Mouse (Mus musculus) heart, embryonic 16.5 days (tissue): ENCODE data around the gene Ptprk. TPM values are rescaled to one million over a fixed set of nuclear protein-coding genes. Genes with fewer than 3 reads are reported as not detected.

Source experiments
- ATAC-seq: fragments of 200-750 bp; cut with Nextera tagmentation; replicated peaks from 2 replicates; pipeline ENCODE4 v1.8.0; 2017; ENCODE audit warnings: moderate number of reproducible peaks; ENCODE audit not compliant: insufficient read depth, low FRiP score; ENCODE audit errors: extremely low read depth
- H3K27ac ChIP-seq: fragments of 300-500 bp; sonication (generic); 2 replicates; pipeline ENCODE4 v1.5.1; 2014; ENCODE audit warnings: mild to moderate bottlenecking, low read length, control low read depth, moderate library complexity
- H3K27me3 ChIP-seq: fragments of 300-500 bp; sonication (generic); 2 replicates; pipeline ENCODE4 v1.6.1; 2014; ENCODE audit warnings: low read length, mixed read lengths; ENCODE audit not compliant: control insufficient read depth, insufficient read depth
- H3K36me3 ChIP-seq: fragments of 300-500 bp; sonication (generic); 2 replicates; pipeline ENCODE4 v1.6.1; 2014; ENCODE audit not compliant: control insufficient read depth, insufficient read depth
- H3K4me1 ChIP-seq: fragments of 300-500 bp; sonication (generic); 2 replicates; pipeline ENCODE4 v1.6.1; 2014; ENCODE audit warnings: low read length, mixed read lengths; ENCODE audit not compliant: control insufficient read depth, insufficient read depth
- H3K4me2 ChIP-seq: fragments of 300-500 bp; sonication (generic); 2 replicates; pipeline ENCODE4 v1.6.1; 2014; ENCODE audit warnings: low read depth, mild to moderate bottlenecking, control low read depth, low read length
- H3K4me3 ChIP-seq: fragments of 300-500 bp; sonication (generic); 2 replicates; pipeline ENCODE4 v1.5.1; 2014; ENCODE audit warnings: mild to moderate bottlenecking, control low read depth, low read length
- H3K9ac ChIP-seq: fragments of 300-500 bp; sonication (generic); 2 replicates; pipeline ENCODE4 v1.6.1; 2014; ENCODE audit warnings: low read length, control low read depth
- H3K9me3 ChIP-seq: fragments of 300-500 bp; sonication (generic); replicated peaks from 2 replicates; pipeline ENCODE4 v1.6.1; 2016; ENCODE audit warnings: low read length; ENCODE audit not compliant: control insufficient read depth
- WGBS: fragments of 180-500 bp; shearing (Covaris S2); extraction: QIAGEN DNeasy Blood & Tissue Kit; methylation state at CpG from one replicate; pipeline ENCODE4 v1.1.7; 2014; 5-methylcytosine and 5-hydroxymethylcytosine counted together
- polyA plus RNA-seq: library from polyadenylated mRNA; unstranded; fragments of >200 nt; fragmentation: Nextera tagmentation; extraction: Ambion mirVana; gene quantifications from 2 replicates; pipeline ENCODE4 v1.2.1, GENCODE M21; 2015

Ptprk gene
- polyA plus RNA-seq, result 40.1 and 42.5 TPM in 2 replicates

DNA sequence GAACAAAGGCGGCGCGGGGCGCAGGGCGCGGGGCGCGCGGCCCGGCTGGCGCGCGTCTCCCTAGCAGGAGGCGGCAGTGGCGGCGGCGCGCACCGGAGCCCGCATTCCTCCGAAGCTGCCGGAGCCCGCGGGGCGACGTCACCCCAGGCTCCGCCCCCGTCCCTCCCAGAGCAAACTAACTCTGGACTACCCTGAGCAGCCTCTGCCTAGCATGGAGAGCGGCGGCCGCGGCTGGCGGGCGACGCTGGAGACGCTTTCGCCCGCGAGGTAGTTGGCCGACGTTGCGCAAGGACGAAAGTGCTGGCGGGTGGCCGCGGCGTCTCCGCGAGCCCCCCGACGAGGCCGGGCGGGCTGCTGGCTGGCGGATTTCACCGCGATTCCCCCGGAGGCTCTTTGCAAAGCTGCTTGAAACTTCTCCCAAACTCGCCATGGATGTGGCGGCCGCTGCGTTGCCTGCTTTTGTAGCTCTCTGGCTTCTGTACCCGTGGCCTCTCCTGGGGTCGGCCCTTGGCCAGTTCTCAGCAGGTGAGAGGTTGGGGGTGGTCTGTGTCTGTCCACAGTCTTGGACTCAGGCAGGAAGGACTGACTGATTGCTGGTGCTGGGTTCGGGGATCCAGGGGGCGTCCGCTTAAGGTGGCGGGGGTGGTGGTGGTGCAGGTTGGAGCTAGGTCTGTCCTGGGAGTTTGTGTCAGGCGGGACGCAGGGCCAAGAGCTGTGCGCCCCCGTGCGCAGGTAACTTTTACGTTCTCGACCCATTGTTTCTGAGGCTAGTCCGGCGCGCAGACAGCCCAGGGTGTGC is at the start of gene Ptprk:
Gene Ptprk, plus strand, starts transcription at position 168 of the 799 bp plus-strand sequence.
- Histone ChIP-seq H3K27ac (peak within 1 kb of the TSS; percentile 90), H3K27me3 (no peaks in the 10 kb centered on the region), H3K36me3 (no peaks in the 10 kb centered on the region), H3K4me2 (peak within 1 kb of the TSS; percentile 81), H3K9ac (peak within 1 kb of the TSS; percentile 96), H3K4me1 (peaks cover 19% of the 10 kb centered on the region), H3K9me3 (no peaks in the 10 kb centered on the region), H3K4me3 (peak within 1 kb of the TSS; percentile 88)
- WGBS, result 1% methylated on average over 67 of the region's 77 CpGs
- peak; percentile 98 for ATAC-seq

DNA sequence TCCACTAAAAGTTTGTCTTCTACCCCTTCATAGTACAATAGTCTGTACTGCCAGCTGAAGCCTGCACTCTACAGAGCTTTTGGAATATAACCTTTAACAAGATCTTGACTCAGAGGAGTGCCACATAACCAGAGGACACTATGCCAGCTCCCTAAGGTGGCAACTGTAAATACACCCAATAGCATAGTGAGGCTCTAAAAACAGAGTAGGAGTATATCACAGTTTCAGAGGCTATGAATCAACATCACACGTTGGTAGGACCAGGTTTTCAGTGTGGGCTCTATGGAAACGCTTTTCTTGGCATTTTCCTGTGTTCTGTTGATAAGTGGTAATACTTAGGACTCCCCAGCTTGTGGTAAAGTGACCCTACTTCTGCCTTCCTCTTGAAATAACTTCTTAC is 46.8 kb upstream of the Ptprk start:
- no peaks in the 10 kb centered on the region for H3K36me3 ChIP-seq
- no peak overlapping the region for H3K4me2 ChIP-seq
- ATAC-seq, result no peak
- no peak overlapping the region for H3K4me3 ChIP-seq
- no peaks in the 10 kb centered on the region for H3K4me1 ChIP-seq
- H3K27ac ChIP-seq, result no peak overlapping the region
- no peaks in the 10 kb centered on the region for H3K27me3 ChIP-seq
- no peak overlapping the region for H3K9ac ChIP-seq
- WGBS, result 57% methylated on average over 2 of the region's 2 CpGs
- H3K9me3 ChIP-seq, result no peaks in the 10 kb centered on the region

DNA sequence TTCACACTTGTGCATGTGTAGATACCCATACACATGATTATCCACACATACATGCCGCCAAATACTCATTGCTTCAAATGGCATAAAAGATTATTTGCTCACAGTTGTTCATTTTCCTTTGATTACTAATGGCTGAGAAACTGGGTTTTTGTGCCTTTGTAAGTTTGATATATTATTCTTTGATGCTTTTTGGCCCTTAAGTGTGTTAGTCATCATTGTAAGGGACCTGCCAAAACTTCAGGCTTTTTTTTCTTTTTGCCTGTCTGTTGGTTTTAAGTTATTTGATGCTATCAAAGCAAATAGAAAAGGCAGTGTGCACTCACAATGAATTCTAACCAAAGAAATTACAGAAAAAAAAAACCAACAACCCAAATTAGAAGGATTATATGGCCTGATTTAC is 38.2 kb upstream of the Ptprk start:
- H3K9ac ChIP-seq, result no peak overlapping the region
- H3K4me3 ChIP-seq, result no peak overlapping the region
- H3K36me3 ChIP-seq, result no peaks in the 10 kb centered on the region
- H3K27ac ChIP-seq, result no peak overlapping the region
- 0 out of 2 replicates have a peak, but pooled peaks cover 2% of the 10 kb centered on the region for H3K9me3 ChIP-seq
- ATAC-seq, result no peak
- H3K27me3 ChIP-seq, result no peaks in the 10 kb centered on the region
- WGBS, result 89% methylated on average over 1 of the region's 1 CpGs
- H3K4me1 ChIP-seq, result no peaks in the 10 kb centered on the region
- H3K4me2 ChIP-seq, result no peak overlapping the region

GRCm38 (mm10) chr10:28054764-28055163 is 19.9 kb upstream of the Ptprk start:
- Histone ChIP-seq H3K9me3 (no peaks in the 10 kb centered on the region), H3K27me3 (no peaks in the 10 kb centered on the region), H3K36me3 (no peaks in the 10 kb centered on the region), H3K4me3 (no peak overlapping the region), H3K27ac (no peak overlapping the region), H3K9ac (no peak overlapping the region), H3K4me1 (no peaks in the 10 kb centered on the region), H3K4me2 (no peak overlapping the region)
- no peak for ATAC-seq
- 84% methylated on average over 4 of the region's 4 CpGs for WGBS

GRCm38 (mm10) chr10:28059222-28059621 is 15.4 kb upstream of the Ptprk start:
- Histone ChIP-seq H3K9ac (no peak overlapping the region), H3K27me3 (no peaks in the 10 kb centered on the region), H3K27ac (no peak overlapping the region), H3K9me3 (no peaks in the 10 kb centered on the region), H3K36me3 (no peaks in the 10 kb centered on the region), H3K4me1 (no peaks in the 10 kb centered on the region), H3K4me2 (no peak overlapping the region), H3K4me3 (no peak overlapping the region)
- ATAC-seq, result no peak
- WGBS, result 83% methylated on average over 1 of the region's 1 CpGs

- ATAC-seq, result no peak
- H3K27me3 ChIP-seq, result no peaks in the 10 kb centered on the region
- no peak overlapping the region for H3K4me3 ChIP-seq
- H3K27ac ChIP-seq, result no peak overlapping the region
- no peaks in the 10 kb centered on the region for H3K36me3 ChIP-seq
- H3K4me1 ChIP-seq, result peaks cover under 1% of the 10 kb centered on the region; the same call in 1 of the 2 replicates
- no peaks in the 10 kb centered on the region for H3K9me3 ChIP-seq
- H3K4me2 ChIP-seq, result no peak overlapping the region
- H3K9ac ChIP-seq, result no peak overlapping the region
- WGBS, result 91% methylated on average over 5 of the region's 5 CpGs
Observed at GRCm38 (mm10) chr10:28067997-28068396, 6.6 kb upstream of the Ptprk start.

DNA sequence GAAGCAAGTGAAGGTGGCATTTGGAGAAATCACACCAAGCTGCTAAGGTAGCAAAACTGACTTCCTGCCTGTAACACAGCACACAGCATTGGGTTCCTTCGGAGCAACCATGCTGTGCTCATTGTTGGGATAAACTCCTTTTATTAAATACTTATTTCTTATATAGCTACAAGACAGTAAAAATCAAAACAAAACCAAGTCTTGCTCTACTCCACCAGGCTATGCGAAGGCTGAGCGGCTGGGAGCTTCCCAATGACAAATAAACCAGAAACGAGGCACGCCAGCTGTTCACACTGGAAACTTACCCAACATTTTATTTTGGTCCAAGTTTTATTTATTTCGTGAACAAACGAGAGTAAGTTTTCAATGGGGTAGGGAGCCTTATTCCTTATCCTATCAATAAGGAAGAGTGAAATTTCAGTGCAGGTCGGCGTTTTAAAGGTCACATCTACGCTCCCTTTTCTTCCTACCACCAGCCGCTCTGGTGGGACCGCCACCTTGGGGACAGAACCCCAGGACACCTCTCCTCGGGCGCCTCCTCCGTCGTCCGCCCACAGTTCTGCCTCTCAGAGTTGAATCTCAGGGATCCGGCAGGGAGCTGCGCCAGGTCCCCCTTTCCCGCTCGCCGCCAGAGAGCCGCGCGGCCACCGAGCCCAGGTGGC is 498 bp upstream of the Ptprk start:
- H3K27me3 ChIP-seq, result no peaks in the 10 kb centered on the region
- H3K27ac ChIP-seq, result peak overlapping the region; percentile 90
- WGBS, result under 1% methylated on average over 25 of the region's 26 CpGs
- H3K9ac ChIP-seq, result peak overlapping the region; percentile 92
- peak; percentile 35 for ATAC-seq
- peaks cover 16% of the 10 kb centered on the region for H3K4me1 ChIP-seq
- peak overlapping the region; percentile 88 for H3K4me3 ChIP-seq
- no peaks in the 10 kb centered on the region for H3K9me3 ChIP-seq
- no peaks in the 10 kb centered on the region for H3K36me3 ChIP-seq
- H3K4me2 ChIP-seq, result peak overlapping the region; percentile 81

DNA sequence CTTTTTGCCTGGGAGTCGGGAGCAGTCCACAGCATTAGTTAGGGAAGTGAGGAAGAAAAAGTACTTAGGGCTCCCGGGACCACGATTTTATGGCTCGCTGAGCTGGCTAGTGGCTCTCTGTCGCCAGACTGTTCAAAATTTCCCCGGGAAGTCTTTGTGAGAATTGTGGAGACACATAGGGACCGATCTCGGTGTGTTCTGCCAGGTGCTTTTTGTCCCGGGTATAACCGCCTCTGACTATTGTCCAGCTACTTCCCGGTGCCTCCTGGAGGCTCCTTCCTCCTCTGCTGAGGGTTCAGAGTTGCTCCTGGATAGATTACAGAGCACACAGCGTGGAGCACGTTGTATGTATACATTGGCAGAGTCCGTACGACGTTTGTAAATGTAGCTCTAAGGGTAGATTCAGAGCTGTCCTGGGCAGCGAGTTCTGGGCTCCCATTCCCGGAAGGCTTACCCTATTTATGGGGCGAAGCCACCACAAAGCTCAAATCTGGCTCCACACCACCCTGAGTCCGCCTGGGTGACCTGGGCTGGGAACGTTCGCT is 943 bp downstream of the Ptprk start:
- Histone ChIP-seq H3K9ac (peak overlapping the region; percentile 96), H3K27me3 (no peaks in the 10 kb centered on the region), H3K4me1 (peaks cover 19% of the 10 kb centered on the region), H3K4me3 (peak overlapping the region; percentile 88), H3K36me3 (no peaks in the 10 kb centered on the region), H3K27ac (peak overlapping the region; percentile 90), H3K9me3 (no peaks in the 10 kb centered on the region), H3K4me2 (peak overlapping the region; percentile 81)
- under 1% methylated on average over 22 of the region's 22 CpGs for WGBS
- ATAC-seq, result 0 out of 2 replicates have a peak, but pooled peaks have one; percentile 7
